Mouse (Mus musculus): ENCODE measurements around the gene Siglec1. TPM values are rescaled to one million over a fixed set of nuclear protein-coding genes. Genes with fewer than 3 reads are reported as not detected.

The Siglec1 gene
- 0.19 and 0.24 TPM in 2 replicates for polyA plus RNA-seq (2015; fragmentation: Nextera tagmentation; extraction: Ambion mirVana)

DNA sequence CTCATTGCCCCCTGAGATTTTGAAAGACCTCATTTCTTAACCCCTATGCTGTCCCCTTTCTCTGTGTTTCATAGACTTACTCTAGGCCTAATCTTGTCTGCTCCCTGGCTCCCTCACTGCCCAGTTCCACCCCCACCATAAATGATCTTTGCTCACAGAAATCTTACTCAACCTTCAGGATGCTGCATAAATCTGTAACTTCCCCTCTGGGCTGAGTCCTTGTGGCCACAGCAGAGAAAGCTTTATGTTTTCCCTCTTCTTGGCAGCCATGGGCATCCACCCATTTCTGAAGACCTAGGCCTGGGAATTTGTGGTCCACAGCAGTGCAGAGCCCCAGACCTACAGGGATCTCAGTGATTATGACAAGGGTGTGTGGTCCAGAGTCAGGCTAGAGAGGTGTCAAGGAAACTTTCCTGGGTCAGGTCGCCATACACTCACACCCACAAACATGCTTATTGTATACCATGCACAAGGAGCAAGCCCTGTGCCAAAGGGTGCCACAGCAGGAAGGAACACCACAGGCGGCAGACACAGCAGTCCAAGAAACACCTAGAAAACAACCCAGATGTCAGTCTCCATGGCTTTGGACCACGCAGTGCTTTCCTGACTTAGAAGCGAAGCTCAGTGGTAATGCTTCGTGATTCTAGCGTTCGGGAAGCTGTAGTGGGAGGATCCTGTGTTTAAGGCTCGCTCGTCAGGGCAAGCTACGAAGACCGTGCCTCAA is at the start of gene Siglec1:
Siglec1 (minus strand) TSS at position 99 of the 724 bp plus-strand sequence.
- no peaks in the 10 kb centered on the region for H3K4me1 ChIP-seq
- 85% methylated on average over 11 of the region's 11 CpGs for WGBS

DNA sequence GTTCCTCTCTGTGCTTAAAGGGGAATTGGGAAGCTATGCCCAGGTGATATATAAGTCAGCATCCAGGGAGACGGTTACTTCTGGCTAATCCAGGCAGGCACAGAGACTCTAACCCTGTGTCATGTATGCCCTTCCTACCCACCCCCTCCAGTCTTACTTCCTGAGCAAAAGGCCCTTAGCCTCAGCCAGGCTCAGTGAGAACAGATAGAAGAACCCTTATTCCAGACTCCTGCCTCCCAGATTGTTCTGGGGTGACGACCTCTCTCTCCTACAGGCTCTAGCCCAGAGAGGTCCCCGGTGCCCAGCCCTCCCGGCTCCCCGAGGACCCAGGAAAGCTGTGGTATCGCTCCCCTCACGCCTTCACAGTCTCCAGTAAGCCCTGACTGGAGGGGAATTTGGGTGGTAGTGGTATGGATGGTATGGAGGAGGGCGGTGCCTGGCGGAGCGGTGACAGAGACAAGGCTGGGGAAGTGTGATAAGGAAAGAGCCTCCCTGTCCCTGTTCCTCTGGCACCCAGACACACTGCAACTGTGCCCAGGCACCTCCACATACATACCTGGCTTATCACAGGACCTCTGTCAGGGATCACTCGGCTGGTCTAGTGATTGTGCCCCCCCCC is 49.1 kb upstream of the Siglec1 start:
- Histone ChIP-seq H3K4me2 (replicated peaks) (no peak overlapping the region), H3K9ac (replicated peaks) (no peak overlapping the region), H3K4me3 (no peak overlapping the region), H3K27ac (replicated peaks) (no peak overlapping the region), H3K27me3 (no peaks in the 10 kb centered on the region), H3K36me3 (no peaks in the 10 kb centered on the region), H3K9me3 (no peaks in the 10 kb centered on the region), H3K4me1 (no peaks in the 10 kb centered on the region)
- no peak for ATAC-seq (replicated peaks)
- WGBS: 83% methylated on average over 11 of the region's 11 CpGs

More for the DNA sequence above, at the start of gene Siglec1:
- no peak for ATAC-seq (replicated peaks)
- Histone ChIP-seq H3K27me3 (no peaks in the 10 kb centered on the region), H3K9me3 (no peaks in the 10 kb centered on the region), H3K9ac (replicated peaks) (no peak within 1 kb of the TSS), H3K36me3 (no peaks in the 10 kb centered on the region), H3K4me2 (replicated peaks) (no peak within 1 kb of the TSS), H3K27ac (replicated peaks) (no peak within 1 kb of the TSS), H3K4me3 (no peak within 1 kb of the TSS)

DNA sequence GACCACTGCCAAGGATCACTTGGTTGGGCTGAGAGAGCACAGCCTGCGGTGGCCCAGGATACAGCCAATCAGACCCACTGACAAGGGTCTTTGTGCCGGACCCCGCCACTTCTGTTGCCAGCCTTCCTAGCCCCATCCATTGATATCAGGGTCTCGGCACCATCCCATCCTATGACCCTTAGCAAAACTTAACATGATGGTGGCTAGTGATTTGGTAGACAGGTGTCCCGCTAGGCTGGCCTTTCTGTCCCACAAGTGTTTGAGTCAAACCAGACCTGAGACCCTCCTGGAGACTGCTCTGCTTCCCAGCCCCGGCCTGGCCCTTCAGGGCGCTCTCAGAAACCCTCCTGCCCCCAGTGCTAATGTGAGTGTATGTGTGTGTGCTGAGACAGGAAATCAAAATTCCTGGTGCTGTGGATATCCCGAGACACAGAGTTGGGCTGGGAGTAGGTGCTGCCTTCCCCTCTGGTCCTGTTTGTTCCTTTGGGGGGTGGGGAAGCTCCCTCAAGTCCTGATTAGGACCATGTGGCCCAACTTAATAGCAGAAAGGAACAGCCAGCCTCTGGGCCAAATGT is 48.3 kb upstream of the Siglec1 start:
- Histone ChIP-seq H3K36me3 (no peaks in the 10 kb centered on the region), H3K9me3 (no peaks in the 10 kb centered on the region), H3K4me1 (no peaks in the 10 kb centered on the region), H3K4me2 (replicated peaks) (no peak overlapping the region), H3K4me3 (no peak overlapping the region), H3K9ac (replicated peaks) (no peak overlapping the region), H3K27ac (replicated peaks) (no peak overlapping the region), H3K27me3 (no peaks in the 10 kb centered on the region)
- no peak for ATAC-seq (replicated peaks)
- 88% methylated on average over 8 of the region's 8 CpGs for WGBS

DNA sequence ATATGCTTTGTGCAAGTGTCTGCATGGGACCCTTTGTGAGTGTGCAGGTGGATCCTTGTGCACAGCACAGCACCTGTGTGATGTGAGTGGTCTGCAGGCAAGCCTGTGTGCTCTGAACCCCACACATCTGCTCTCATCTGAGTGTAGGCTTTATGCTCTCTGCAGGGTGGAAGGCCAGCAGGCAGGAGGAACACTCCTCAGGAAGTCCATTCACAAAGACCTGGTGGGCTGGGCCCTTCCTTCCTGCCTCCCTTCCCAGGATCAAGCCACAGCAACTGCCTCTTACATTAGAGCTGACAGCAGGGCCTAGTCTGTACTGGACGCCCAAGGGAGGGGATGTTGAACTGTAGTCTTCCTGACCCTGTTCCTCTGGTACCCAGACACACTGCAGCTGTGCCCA is 47.8 kb upstream of the Siglec1 start:
- Histone ChIP-seq H3K27ac (replicated peaks) (no peak overlapping the region), H3K9ac (replicated peaks) (no peak overlapping the region), H3K4me2 (replicated peaks) (no peak overlapping the region), H3K9me3 (no peaks in the 10 kb centered on the region), H3K4me3 (no peak overlapping the region), H3K27me3 (no peaks in the 10 kb centered on the region), H3K4me1 (no peaks in the 10 kb centered on the region), H3K36me3 (no peaks in the 10 kb centered on the region)
- WGBS: 67% methylated on average over 1 of the region's 1 CpGs
- ATAC-seq (replicated peaks): 0 out of 2 replicates have a peak, but pooled peaks have one; percentile 16

DNA sequence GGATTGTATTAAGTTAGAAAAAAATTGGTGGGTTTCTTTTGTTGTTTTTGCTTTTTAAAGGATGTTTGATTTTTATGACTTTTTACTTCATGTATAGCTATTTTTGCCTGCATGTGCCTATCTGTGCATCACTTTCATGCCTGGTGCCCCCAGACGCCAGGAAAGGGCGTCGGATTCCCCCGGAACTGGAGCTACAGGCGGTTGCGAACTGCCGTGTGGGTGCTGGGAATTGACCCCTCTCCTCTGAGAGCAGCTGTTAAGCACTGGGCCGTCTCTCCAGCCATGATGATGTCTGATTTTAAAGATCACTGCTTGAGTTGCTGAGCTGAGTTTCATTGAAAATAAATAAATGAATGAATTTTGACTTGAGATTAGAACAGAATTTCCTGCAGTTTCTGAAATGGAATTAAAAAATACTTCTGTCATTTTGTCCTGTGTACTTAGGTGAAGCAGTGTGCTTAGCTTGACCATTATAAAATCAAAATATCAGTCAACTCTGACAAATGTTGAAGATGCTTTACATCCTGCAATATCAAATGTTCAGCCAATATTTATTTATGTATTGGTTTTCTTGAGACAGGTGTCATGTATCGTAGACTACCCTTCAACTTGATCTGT is 46.5 kb upstream of the Siglec1 start, which contains the start of gene Gm11037:
Gm11037 (plus strand) TSS at position 568 of the 618 bp plus-strand sequence.
- no peak for ATAC-seq (replicated peaks)
- Histone ChIP-seq H3K9me3 (no peaks in the 10 kb centered on the region), H3K27me3 (no peaks in the 10 kb centered on the region), H3K4me3 (no peak within 1 kb of the TSS), H3K4me2 (replicated peaks) (no peak within 1 kb of the TSS), H3K9ac (replicated peaks) (no peak within 1 kb of the TSS), H3K36me3 (no peaks in the 10 kb centered on the region), H3K4me1 (no peaks in the 10 kb centered on the region), H3K27ac (replicated peaks) (no peak within 1 kb of the TSS)
- 88% methylated on average over 9 of the region's 9 CpGs for WGBS

DNA sequence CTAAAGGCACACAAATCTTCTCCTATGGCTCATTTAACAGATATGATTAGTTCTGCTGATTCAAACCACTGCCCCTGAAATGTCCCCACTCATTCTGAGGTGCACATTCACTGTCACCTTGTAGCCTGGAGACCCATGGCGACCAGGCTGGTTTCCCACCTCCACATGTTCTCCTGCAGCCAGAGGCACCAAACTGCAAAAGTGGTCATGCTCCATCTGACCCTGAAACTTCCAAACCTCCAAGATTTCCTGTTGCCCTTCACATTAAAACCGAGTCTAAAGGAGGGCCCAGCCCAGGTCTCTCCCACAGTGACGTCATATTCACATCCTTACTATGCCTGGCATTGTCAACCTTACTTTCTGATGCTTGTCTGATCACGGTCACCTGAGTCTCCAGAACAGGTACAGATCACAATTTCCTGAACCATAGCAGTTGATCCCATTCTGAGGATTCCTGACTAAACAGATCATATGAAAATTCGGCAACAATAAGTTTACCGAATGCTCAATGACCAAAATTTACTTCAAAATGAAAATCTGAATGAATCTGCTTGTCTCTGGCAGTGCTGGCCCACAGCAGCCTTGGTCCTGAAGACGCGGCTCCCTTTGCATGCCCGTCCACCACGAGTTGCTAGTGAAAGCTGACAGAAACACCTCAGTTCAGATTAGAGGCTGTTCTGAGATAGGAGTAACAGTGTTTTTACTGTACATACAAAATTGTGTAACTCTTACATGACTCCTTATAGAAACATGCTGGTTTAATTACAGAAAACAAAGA is 45.7 kb upstream of the Siglec1 start:
- H3K27me3 ChIP-seq: no peaks in the 10 kb centered on the region
- H3K9me3 ChIP-seq: no peaks in the 10 kb centered on the region
- no peak overlapping the region for H3K4me3 ChIP-seq
- WGBS: 84% methylated on average over 10 of the region's 10 CpGs
- ATAC-seq (replicated peaks): no peak
- peaks cover 3% of the 10 kb centered on the region for H3K4me1 ChIP-seq
- no peak overlapping the region for H3K4me2 ChIP-seq (replicated peaks)
- no peak overlapping the region for H3K27ac ChIP-seq (replicated peaks)
- no peak overlapping the region for H3K9ac ChIP-seq (replicated peaks)
- H3K36me3 ChIP-seq: no peaks in the 10 kb centered on the region

DNA sequence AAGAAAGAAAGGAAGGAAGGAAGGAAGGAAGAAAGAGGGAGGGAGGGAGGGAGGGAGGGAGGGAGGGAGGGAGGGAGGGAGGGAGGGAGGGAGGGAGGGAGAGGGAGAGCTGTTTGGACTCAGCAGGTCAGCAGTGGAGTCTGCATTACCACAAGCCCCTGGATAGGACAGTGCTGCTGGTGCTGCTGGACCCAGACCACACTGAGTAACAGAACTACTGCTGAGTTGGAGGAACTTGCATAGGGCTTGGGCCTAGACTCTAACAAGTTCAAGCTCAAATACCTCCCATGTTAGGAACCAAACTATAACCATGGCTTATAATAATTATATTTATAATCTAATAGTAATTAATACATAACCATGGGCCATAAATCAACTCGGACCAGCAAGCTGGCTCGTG is 44.3 kb upstream of the Siglec1 start:
- no peak for ATAC-seq (replicated peaks)
- H3K27me3 ChIP-seq: no peaks in the 10 kb centered on the region
- H3K4me1 ChIP-seq: peaks cover 8% of the 10 kb centered on the region
- no peaks in the 10 kb centered on the region for H3K9me3 ChIP-seq
- no peaks in the 10 kb centered on the region for H3K36me3 ChIP-seq
- WGBS: 99% methylated on average over 2 of the region's 2 CpGs
- H3K9ac ChIP-seq (replicated peaks): no peak overlapping the region
- H3K4me3 ChIP-seq: no peak overlapping the region
- H3K27ac ChIP-seq (replicated peaks): no peak overlapping the region
- no peak overlapping the region for H3K4me2 ChIP-seq (replicated peaks)

DNA sequence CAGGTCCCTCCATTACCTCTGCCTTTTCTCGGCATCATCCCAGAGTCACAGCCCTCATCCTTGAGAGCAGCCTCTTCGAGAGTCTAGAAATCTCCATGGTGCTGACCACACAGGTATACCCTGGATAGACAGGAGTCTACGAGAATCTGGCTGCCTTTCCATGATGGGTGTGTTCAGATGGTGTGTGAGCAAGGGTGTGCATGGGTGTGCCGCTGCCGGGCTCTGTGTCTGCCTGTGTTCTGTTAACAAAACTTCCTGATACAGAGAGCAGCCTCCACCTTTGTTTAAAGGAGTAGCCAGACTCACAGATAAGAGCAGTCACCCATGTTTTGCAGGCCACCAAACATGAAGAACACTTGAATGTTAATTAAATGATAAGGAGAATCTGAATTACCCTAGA is 43.3 kb upstream of the Siglec1 start:
- H3K9me3 ChIP-seq: no peaks in the 10 kb centered on the region
- H3K36me3 ChIP-seq: no peaks in the 10 kb centered on the region
- H3K27me3 ChIP-seq: no peaks in the 10 kb centered on the region
- no peak for ATAC-seq (replicated peaks)
- H3K27ac ChIP-seq (replicated peaks): no peak overlapping the region
- H3K9ac ChIP-seq (replicated peaks): no peak overlapping the region
- no peak overlapping the region for H3K4me3 ChIP-seq
- H3K4me2 ChIP-seq (replicated peaks): no peak overlapping the region
- WGBS: 86% methylated on average over 5 of the region's 5 CpGs
- peaks cover 8% of the 10 kb centered on the region for H3K4me1 ChIP-seq

DNA sequence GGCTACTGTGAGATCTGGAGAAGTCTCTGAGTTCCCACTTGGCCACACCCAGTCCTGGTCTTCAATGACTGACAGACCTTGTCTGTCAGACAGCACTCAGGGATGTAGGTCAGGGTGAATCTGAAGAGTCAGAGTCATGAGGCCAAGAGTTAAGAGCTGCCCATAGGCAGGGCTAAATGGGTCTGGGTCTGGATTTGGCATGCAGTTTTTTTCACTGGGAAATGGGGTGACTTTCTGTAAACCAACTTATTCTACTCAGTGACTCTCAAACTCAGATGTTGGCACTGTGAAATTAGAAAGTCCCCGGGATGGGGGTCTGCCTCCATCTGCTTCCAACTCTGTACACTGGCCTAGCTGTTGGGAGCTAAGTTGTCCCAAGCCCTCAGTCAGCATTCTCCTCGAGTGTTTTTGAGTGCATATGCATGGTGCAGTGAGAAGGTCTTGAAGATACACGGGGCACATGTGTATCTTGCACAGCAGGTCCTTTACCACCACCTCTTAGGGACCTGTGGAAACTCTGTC is 42.1 kb upstream of the Siglec1 start:
- H3K4me1 ChIP-seq: peaks cover 8% of the 10 kb centered on the region
- no peak overlapping the region for H3K4me2 ChIP-seq (replicated peaks)
- ATAC-seq (replicated peaks): no peak
- H3K9ac ChIP-seq (replicated peaks): no peak overlapping the region
- WGBS: 79% methylated on average over 3 of the region's 3 CpGs
- no peak overlapping the region for H3K27ac ChIP-seq (replicated peaks)
- H3K36me3 ChIP-seq: no peaks in the 10 kb centered on the region
- H3K9me3 ChIP-seq: no peaks in the 10 kb centered on the region
- no peak overlapping the region for H3K4me3 ChIP-seq
- H3K27me3 ChIP-seq: no peaks in the 10 kb centered on the region

DNA sequence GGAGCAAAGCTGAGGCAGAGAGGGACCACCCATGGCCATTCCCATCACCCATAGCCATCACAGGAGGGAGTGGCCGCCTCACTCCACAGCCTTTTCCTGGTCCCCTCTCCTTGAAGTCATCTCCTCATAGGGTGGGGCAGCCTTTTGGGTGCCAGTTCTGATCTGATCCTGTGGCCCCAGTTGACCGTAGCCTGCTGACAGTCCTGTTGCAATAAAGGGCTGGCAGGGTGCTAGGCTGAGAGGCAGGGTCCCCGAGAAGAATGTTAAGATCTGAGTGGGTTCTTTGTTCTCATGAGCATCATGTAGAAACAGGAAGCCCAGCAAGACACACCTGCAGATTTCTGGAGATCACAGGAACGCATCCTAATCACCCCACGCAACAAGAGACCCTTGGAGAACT is 41.6 kb upstream of the Siglec1 start:
- H3K27me3 ChIP-seq: no peaks in the 10 kb centered on the region
- H3K4me3 ChIP-seq: no peak overlapping the region
- ATAC-seq (replicated peaks): no peak
- no peak overlapping the region for H3K9ac ChIP-seq (replicated peaks)
- no peaks in the 10 kb centered on the region for H3K9me3 ChIP-seq
- no peaks in the 10 kb centered on the region for H3K36me3 ChIP-seq
- WGBS: 97% methylated on average over 5 of the region's 5 CpGs
- H3K4me2 ChIP-seq (replicated peaks): 0 out of 2 replicates have a peak overlapping the region, but pooled peaks have one; percentile 10
- H3K27ac ChIP-seq (replicated peaks): no peak overlapping the region
- H3K4me1 ChIP-seq: peaks cover 8% of the 10 kb centered on the region

DNA sequence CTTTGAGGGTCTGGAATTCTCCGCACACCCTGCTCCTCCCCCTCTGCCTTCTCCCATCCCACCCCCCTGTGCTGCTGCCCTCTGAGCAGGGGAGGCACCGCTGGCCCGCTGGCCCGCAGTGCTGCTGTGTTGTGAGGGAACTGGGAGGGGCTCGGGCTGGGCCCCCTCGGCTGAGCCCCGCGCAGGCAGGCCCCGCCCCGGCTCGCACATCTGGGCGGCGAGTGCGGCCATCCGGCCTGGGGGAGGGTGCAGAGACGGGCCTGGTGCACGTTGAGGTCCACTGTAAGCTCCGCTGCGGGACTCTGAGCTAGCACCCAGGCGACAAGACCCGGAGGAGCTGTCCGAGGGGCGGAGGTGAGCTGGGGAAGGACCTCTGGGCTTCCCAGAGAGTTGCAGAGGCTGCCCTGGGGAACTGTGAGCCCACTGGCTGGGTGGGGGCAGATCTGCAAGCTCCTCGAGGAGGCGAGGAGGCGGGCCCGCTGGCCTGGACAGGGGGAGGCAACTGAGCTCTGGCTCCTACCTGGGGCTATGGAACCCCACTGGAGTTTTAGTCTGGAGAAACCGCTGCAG is 40.7 kb upstream of the Siglec1 start, which contains the start of gene Hspa12b:
Hspa12b (plus strand) TSS at position 120 of the 570 bp plus-strand sequence.
- Histone ChIP-seq H3K27ac (replicated peaks) (no peak within 1 kb of the TSS), H3K4me3 (peak within 1 kb of the TSS; percentile 39), H3K36me3 (no peaks in the 10 kb centered on the region), H3K4me1 (peaks cover 8% of the 10 kb centered on the region), H3K9me3 (no peaks in the 10 kb centered on the region), H3K9ac (replicated peaks) (peak within 1 kb of the TSS; percentile 58), H3K27me3 (no peaks in the 10 kb centered on the region), H3K4me2 (replicated peaks) (peak within 1 kb of the TSS; percentile 80)
- 1% methylated on average over 28 of the region's 28 CpGs for WGBS
- ATAC-seq (replicated peaks): peak; percentile 67; the same call in 1 of the 2 replicates
